Mouse (Mus musculus): ENCODE data around the gene Prkcb. TPM values are rescaled to one million over a fixed set of nuclear protein-coding genes. Genes with fewer than 3 reads are reported as not detected.
A peak's percentile ranks its signal among the peaks of the same experiment; 100 is the strongest.

The Prkcb gene
- total RNA-seq, 2 experiments from 2014 or later, result 3.6 to 11.4 TPM

- no peak for ATAC-seq (replicated peaks; ENCODE audit: low FRiP score, low TSS enrichment, poor library complexity, severe bottlenecking)
Observed at GRCm38 (mm10) chr7:122389633-122390032, 101.1 kb downstream of the Prkcb start.

- ATAC-seq (replicated peaks; ENCODE audit: low FRiP score, low TSS enrichment, poor library complexity, severe bottlenecking), result peak; percentile 72
Observed at GRCm38 (mm10) chr7:122390200-122390599, 101.6 kb downstream of the Prkcb start.

- ATAC-seq (replicated peaks; ENCODE audit: low FRiP score, low TSS enrichment, poor library complexity, severe bottlenecking), result no peak
Observed at GRCm38 (mm10) chr7:122390683-122391082, 102.1 kb downstream of the Prkcb start.

GRCm38 (mm10) chr7:122391382-122391781, 102.8 kb downstream of the Prkcb start:
- peak; percentile 41; the same call in 1 of the 2 replicates for ATAC-seq (replicated peaks; ENCODE audit: low FRiP score, low TSS enrichment, poor library complexity, severe bottlenecking)

DNA sequence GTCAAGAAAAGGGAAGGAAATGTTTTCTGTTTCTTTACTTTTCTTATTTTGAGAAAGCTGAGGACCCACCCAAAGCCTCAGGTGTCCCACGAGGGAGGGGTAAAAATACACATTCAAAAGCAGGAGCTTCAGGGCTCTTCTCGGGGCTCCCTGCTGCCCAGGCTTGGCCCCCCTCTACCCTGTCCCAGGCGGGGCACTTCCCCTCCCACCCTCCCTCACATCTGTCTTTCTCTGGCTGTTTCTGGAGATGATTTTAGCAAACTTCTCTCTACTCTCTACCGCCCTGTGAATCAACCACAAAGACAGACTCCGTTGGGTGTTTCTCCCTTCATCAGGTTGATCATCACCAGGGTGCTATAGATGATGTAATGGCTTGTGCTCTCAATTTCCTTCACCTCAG, 105.4 kb downstream of the Prkcb start:
- ATAC-seq (replicated peaks; ENCODE audit: low FRiP score, low TSS enrichment, poor library complexity, severe bottlenecking), result no peak

DNA sequence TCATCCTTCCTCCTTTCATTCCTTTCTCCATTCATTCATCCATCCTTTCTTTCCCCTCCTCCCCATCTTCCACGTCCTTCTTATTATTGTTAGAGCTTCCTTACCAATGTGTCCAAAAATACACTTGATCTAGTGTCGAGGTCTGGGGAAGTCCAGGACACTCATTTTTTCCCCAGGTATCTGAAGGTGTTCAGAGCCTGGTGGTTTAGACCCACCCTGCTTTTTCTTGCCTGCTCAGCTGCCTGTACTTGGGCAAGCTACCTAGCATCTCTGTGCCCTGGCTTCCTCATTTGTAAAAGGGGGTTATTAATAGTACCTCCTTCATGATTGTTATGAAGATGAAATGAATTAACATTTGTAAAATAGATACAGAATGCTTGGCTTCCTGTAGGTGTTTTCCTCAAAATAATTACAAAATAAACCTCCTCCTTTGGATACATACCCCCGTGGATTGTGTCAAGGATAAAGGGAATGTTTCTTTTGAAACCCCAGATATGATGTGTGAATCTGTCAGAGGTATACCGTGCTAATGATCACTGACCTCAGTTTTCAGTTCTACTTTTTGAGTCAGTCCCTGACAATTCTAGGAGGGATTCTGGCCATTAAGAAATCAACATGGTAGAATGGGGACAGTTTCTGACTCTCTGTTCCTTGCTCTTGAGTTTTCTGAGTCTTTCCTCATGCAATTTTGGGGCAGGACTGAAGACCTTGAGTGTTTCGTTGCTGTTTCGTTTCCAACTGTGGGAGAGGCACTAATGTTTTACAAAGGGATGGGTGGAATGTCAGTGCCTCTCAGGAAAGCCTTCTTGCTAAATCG, 106.8 kb downstream of the Prkcb start:
- ATAC-seq (replicated peaks; ENCODE audit: low FRiP score, low TSS enrichment, poor library complexity, severe bottlenecking), result no peak

DNA sequence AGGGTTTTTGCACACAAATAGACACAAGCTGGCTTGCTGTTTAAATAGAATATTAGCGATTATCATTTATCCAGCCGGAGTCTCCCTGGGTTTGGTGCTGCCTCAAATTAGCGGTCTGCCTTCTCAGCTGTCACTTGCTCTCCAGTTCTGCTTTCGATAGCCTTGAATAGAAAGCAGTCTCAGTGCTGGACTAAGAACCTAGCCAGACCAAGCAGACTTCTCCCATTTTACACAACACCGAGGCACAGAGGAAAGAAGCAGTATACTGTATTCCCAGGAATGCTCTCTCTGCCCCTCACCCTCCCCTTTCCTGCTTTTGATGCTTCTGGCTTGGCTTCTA, 107.4 kb downstream of the Prkcb start:
- ATAC-seq (replicated peaks; ENCODE audit: low FRiP score, low TSS enrichment, poor library complexity, severe bottlenecking), result no peak

- ATAC-seq (replicated peaks; ENCODE audit: low FRiP score, low TSS enrichment, poor library complexity, severe bottlenecking), result no peak
Observed at GRCm38 (mm10) chr7:122397699-122398098, 109.1 kb downstream of the Prkcb start.

DNA sequence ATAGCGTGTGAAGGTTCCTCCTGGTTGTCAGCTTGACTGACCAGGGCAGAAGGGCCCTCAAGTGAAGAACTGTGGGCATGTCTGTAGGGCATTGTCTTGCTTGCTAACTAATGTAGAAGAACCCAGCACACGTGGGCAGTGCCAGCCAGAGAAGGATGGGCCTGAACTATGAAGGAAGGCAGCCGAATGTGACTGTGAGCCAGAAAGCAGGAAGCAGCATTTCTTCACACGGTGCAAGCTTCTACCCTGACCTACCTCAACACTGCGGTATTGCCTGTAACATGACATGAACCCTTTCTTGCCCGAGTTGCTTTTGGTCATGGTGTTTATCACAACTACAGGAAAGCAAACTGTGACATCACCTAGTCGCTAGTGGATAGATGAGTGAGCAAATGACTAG, 113.5 kb downstream of the Prkcb start:
- ATAC-seq (replicated peaks; ENCODE audit: low FRiP score, low TSS enrichment, poor library complexity, severe bottlenecking), result no peak

DNA sequence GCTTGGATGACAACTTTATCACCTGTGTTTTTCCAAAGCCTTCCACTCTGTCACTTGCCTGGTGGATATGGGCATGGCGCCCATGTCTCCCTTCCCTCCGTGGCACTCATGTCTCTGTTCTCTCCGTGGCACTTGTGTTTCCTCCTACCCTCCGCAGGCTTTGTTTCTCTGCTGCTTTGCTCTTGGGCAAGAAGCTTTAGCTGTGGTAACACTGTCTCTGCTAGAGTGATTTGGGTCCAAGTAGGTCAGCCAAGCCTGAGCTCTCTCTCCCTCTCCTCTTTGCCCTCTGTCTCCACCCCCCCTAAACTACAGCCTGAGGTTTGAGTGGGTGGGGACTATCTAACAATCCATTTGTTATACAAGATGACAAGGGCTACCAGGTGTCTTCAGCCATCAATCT, 114.8 kb downstream of the Prkcb start:
- no peak for ATAC-seq (replicated peaks; ENCODE audit: low FRiP score, low TSS enrichment, poor library complexity, severe bottlenecking)

GRCm38 (mm10) chr7:122404571-122405393, 116.2 kb downstream of the Prkcb start:
- ATAC-seq (replicated peaks; ENCODE audit: low FRiP score, low TSS enrichment, poor library complexity, severe bottlenecking), result peak; percentile 55

DNA sequence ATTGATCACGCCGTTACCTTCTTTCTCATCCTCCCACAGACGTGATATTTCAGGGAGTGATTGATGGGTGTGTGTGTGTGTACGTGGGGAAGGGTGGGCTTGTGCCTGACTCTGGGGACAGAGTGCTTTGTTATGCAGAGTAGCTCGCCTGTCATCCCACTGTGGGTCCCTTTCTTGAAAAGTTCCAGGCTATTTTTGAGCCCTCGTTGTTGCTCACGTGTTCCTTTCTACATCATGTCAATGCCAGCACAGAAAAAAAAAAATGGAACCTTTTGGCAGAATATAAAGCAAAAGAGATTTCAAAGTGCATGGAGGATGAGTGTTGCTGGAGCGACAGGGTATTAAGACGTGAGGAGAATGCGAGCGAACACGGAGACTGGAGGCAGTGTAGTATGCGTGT, 118.1 kb downstream of the Prkcb start:
- ATAC-seq (replicated peaks; ENCODE audit: low FRiP score, low TSS enrichment, poor library complexity, severe bottlenecking), result no peak

DNA sequence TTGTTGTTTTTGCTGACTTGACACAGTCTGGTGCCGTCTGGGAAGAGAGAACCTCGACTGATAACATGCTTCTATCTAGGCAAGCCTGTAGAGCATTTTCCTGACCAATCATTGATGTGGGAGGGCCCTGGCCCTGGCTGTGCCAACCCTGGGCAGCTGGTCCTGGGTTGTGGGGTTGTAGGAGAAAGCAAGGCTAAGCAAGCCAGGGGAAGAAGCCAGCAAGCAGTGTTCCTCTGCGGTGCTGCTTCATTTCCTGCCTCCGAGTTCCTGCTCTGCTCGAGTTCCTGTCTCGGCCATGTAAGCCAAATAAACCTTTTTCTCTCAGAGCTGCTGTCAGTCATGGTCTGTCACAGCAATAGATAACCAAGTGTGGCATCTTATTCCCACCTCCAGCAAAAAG, 121.4 kb downstream of the Prkcb start:
- no peak for ATAC-seq (replicated peaks; ENCODE audit: low FRiP score, low TSS enrichment, poor library complexity, severe bottlenecking)

DNA sequence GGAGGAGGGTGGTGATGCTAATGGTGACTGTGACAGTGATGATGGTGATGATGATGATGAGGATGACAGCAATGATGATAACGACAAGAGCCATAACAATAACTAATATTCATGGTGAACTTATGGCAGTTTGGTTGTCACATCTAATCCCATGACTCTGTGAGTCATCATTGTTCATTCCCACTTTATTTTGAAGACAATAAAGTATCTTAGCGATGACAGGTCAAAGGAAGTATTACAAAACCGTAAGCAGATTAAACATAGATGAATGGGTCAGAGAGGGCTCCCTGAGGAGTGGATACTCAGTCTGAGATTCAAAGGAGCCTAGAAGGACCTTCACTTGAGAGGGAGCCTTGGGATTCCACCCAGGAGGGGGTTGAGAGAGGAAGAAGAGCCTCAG, 122.3 kb downstream of the Prkcb start:
- no peak for ATAC-seq (replicated peaks; ENCODE audit: low FRiP score, low TSS enrichment, poor library complexity, severe bottlenecking)

DNA sequence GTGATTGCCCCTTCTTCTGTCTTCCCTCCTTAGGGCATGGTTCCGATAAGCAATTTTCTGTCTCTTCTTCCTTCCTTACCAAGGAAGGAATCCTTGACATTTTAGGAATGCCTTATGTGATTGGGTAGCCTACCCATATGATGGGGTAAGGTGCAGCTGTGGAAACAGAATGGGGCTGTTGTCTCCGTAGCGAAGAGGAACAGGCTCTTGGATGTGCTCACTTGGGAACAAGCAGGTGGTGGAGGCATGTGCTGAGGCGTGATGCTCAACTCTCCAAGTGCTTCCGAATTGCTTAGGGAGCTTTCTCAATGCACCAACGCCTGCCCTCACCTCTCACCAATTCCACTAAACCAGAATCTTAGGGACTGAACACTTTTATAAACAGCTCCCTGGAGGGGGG, 124.7 kb downstream of the Prkcb start:
- ATAC-seq (replicated peaks; ENCODE audit: low FRiP score, low TSS enrichment, poor library complexity, severe bottlenecking), result no peak

DNA sequence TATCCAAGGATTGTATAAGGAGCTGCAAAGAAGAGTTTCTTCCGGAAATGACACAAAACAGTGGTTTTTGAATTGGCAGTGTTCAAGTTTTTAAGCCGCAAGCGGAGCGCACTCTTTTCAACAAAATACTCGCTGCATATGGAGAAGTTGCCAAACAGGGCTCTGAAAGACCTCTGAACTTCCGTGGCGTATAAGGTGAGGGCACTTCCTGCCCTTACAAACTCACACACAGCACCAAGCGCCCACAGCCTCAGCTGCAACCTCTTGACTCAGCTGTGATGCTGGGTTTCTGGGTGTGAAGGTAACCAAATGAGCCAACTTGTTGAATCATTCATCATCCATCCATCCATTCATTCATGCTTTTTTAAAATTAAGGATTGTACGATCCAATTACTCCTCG, 125.6 kb downstream of the Prkcb start:
- no peak for ATAC-seq (replicated peaks; ENCODE audit: low FRiP score, low TSS enrichment, poor library complexity, severe bottlenecking)

GRCm38 (mm10) chr7:122414608-122415007, 126.1 kb downstream of the Prkcb start:
- ATAC-seq (replicated peaks; ENCODE audit: low FRiP score, low TSS enrichment, poor library complexity, severe bottlenecking), result no peak

DNA sequence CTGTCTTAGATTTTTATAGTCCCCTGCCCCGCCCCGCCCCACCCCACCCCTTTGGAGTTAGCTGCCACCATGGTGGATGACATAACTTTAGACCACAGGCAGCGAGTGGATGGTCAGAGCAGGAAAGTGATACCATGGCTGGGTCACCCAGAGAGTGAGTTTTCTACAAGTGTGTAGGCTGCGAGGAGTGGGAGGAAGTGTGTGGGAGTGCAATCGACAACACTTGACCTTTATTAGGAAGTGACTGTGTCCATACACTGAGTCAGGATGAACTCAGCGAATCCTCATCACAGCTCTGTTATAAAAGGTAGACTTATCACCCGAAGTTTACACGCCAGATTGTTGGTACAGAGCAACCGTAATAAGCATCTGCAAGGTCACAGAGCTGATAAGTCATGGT, 126.8 kb downstream of the Prkcb start:
- ATAC-seq (replicated peaks; ENCODE audit: low FRiP score, low TSS enrichment, poor library complexity, severe bottlenecking), result no peak

DNA sequence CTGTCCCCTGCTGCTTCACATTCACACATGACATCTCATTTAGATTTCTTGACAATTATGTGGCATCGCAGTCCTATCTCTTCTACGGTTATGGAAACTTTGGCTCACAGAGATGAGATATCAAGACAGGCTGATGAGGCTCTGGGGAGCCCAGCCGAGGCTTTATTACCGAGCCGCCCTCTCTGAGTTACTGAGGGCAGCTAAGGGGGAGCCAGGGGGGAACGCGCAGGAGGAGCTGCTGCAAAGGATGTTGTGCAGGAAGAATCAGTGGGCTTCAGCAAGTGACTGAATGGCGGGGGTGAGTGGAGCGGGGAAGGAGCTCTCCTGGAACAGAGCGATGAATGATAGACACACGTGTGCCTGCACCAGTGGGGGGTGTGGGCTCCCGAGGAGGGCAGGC, 127.4 kb downstream of the Prkcb start:
- ATAC-seq (replicated peaks; ENCODE audit: low FRiP score, low TSS enrichment, poor library complexity, severe bottlenecking), result no peak

- ATAC-seq (replicated peaks; ENCODE audit: low FRiP score, low TSS enrichment, poor library complexity, severe bottlenecking), result no peak
Observed at GRCm38 (mm10) chr7:122418551-122418950, 130.0 kb downstream of the Prkcb start.

DNA sequence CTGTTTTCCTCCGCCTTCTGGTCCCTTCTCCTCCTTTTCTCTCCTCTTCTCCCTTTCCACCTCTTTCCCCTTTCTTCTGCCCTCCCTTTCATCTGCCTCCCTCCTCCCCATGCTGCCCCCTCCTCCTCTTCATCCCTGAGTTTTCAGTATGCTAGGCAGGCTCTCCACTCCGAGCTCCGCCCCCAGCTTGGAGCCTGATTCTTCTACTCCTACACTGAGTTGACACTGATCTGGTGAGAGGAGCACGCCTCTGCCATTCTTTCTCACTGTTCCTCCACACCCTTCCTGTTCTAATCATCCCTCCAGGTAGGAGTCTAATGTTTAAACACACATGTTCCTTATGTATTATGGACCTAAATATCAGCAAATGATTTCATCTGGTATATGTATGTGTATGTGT, 135.3 kb downstream of the Prkcb start:
- ATAC-seq (replicated peaks; ENCODE audit: low FRiP score, low TSS enrichment, poor library complexity, severe bottlenecking), result no peak
